Mouse (Mus musculus): ENCODE measurements at regions not wholly inside any gene's neighbourhood (a gene's known extent, or its start where the extent isn't known, plus 50 kb on each side); places are given as distances from the start of the nearest gene placed in this dataset.

DNA sequence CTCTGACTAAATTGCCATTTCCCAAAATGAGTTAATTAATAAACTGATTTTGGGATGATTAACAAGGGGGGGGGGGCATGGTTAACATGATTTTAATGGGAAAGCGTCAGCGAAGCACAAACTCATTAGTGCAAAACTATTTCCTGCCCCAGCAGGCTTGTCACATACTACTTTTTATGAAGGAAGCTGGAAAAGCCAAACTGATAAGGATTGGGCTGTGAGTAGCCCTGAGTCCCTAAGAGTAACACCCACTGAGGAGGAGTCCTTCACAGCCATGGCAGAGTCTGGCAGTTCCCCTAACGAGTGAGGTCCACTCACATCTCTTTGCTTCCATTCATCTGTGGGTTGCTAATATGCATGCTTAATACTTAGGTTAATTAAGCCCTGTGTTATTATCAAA is 173.9 kb upstream of the Tenm4 start:
- TF ChIP-seq CTCF (conservative IDR thresholded peaks at IDR 0.05; ENCODE audit: low read length) (no peak), POU5F1 (IDR thresholded peaks at IDR 0.05; ENCODE audit: borderline replicate concordance, low read length) (no peak)

Measured in E14TG2a.4 (cell line).